Mouse (Mus musculus): ENCODE measurements around the gene Prickle2. TPM values are rescaled to one million over a fixed set of nuclear protein-coding genes. Genes with fewer than 3 reads are reported as not detected.
A peak's percentile ranks its signal among the peaks of the same experiment; 100 is the strongest.

Prickle2 gene
- polyA plus RNA-seq, 1 experiment from 2014 or later = 9.1 TPM

DNA sequence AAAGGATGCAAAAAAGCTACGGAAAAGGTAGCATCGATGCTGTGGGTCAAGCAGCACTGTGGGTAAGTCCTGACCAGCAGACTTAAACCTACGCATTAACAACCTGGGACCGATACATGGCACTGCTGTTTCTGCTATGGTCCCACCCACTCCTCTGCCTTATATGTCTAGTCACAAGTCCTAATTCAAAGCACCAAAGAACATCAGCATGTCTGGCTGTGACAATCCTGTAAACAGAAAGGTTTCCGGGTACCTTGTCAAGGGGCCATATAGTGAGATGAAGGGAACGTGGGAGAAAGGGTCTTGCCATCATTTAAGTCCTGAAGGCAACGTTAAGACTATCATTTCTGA is 290.6 kb downstream of the Prickle2 start:
- Histone ChIP-seq H3K4me3 (no peak overlapping the region), H3K36me3 (peaks cover 3% of the 10 kb centered on the region; the same call in 1 of the 2 replicates), H3K4me1 (peaks cover 19% of the 10 kb centered on the region), H3K27ac (replicated peaks) (peak overlapping the region; percentile 51), H3K4me2 (replicated peaks) (no peak overlapping the region), H3K9me3 (no peaks in the 10 kb centered on the region), H3K27me3 (no peaks in the 10 kb centered on the region), H3K9ac (replicated peaks) (no peak overlapping the region)
- ATAC-seq (replicated peaks) = no peak
- WGBS = 90% methylated on average over 7 of the region's 7 CpGs

DNA sequence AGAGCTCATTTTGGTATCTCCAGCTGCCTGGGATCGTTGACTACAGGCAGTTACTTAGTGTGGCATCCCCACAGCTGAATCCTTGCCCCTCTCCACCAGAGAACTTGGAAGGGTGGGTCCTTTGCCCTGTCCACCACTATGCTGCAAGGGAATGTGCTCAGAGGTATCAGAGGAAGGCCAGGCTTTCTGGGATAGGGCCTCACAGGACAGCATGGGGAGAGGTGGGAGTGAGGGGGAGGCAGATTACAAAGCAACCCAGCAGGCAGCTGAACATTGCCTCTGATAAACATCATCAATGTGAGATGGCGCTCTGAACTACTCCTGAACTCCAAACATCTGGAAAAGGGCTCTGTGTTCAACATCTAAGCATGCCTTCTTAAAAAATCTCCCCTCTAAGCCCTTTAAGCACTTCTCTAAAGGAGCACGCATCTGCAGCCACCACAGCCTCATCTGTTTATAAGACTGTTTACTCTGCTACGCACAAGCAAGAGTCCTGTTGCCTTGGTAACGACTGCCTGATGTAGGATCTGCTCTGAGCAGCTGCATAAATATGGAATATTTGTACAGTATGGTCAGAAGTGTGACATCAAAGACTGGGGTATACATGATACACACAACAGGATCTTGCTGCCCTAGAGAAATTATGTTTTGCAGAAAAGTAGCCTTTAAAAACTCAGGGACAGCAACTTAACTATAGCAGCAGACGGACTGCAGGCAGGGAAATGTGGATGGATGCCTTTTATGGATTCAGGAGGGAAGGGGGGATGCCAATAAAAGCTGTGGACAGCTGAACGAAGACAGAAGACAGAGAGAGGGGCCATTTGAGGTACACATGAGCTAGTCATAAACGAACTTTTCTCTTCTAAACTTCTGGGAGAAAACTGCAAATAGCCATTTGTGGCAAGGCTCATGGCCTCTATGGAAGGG is 291.2 kb downstream of the Prickle2 start:
- ATAC-seq (replicated peaks) = peak; percentile 93
- Histone ChIP-seq H3K4me1 (peaks cover 19% of the 10 kb centered on the region), H3K27me3 (no peaks in the 10 kb centered on the region), H3K36me3 (peaks cover 3% of the 10 kb centered on the region; the same call in 1 of the 2 replicates), H3K9me3 (no peaks in the 10 kb centered on the region), H3K27ac (replicated peaks) (peak overlapping the region; percentile 78), H3K4me3 (no peak overlapping the region), H3K4me2 (replicated peaks) (no peak overlapping the region), H3K9ac (replicated peaks) (no peak overlapping the region)
- 46% methylated on average over 8 of the region's 8 CpGs for WGBS

- WGBS = 61% methylated on average over 1 of the region's 1 CpGs
- no peak overlapping the region for H3K9ac ChIP-seq (replicated peaks)
- H3K9me3 ChIP-seq = no peaks in the 10 kb centered on the region
- H3K4me2 ChIP-seq (replicated peaks) = no peak overlapping the region
- peaks cover 3% of the 10 kb centered on the region; the same call in 1 of the 2 replicates for H3K36me3 ChIP-seq
- no peaks in the 10 kb centered on the region for H3K27me3 ChIP-seq
- peak overlapping the region; percentile 78 for H3K27ac ChIP-seq (replicated peaks)
- peaks cover 19% of the 10 kb centered on the region for H3K4me1 ChIP-seq
- no peak for ATAC-seq (replicated peaks)
- H3K4me3 ChIP-seq = no peak overlapping the region
Measured at GRCm38 (mm10) chr6:92413982-92414381, 292.0 kb downstream of the Prickle2 start.

GRCm38 (mm10) chr6:92409788-92410187 is 296.2 kb downstream of the Prickle2 start:
- ATAC-seq (replicated peaks) = no peak
- H3K27me3 ChIP-seq = no peaks in the 10 kb centered on the region
- H3K36me3 ChIP-seq = peaks cover 3% of the 10 kb centered on the region; the same call in 1 of the 2 replicates
- no peaks in the 10 kb centered on the region for H3K9me3 ChIP-seq
- H3K4me2 ChIP-seq (replicated peaks) = no peak overlapping the region
- no peak overlapping the region for H3K27ac ChIP-seq (replicated peaks)
- no peak overlapping the region for H3K4me3 ChIP-seq
- peaks cover 12% of the 10 kb centered on the region for H3K4me1 ChIP-seq
- no peak overlapping the region for H3K9ac ChIP-seq (replicated peaks)
- 87% methylated on average over 3 of the region's 3 CpGs for WGBS

DNA sequence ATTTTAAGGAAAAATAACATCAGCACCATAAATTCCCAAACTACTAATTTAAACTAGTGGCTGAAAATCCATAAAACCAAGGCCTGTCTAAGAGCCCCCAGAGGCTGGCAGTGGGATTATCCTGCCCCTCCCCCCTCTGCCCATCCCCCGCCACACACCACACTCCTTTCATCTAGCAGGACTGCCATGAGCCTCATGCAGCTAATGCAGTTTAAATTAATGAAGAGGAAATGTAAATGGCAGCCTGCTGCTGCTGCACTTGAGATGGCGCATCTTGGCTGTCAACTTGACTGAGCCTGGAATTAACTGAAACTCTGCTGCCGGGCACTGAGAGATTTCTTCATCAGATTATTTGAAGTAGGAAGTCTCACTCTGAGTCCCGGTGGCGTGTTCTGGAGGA is 298.7 kb downstream of the Prickle2 start:
- 0 out of 2 replicates have a peak overlapping the region, but pooled peaks have one; percentile 19 for H3K27ac ChIP-seq (replicated peaks)
- 0 out of 2 replicates have a peak, but pooled peaks have one; percentile 46 for ATAC-seq (replicated peaks)
- no peak overlapping the region for H3K9ac ChIP-seq (replicated peaks)
- H3K4me3 ChIP-seq = no peak overlapping the region
- H3K9me3 ChIP-seq = no peaks in the 10 kb centered on the region
- H3K36me3 ChIP-seq = peaks cover 3% of the 10 kb centered on the region; the same call in 1 of the 2 replicates
- no peaks in the 10 kb centered on the region for H3K4me1 ChIP-seq
- H3K4me2 ChIP-seq (replicated peaks) = no peak overlapping the region
- WGBS = 44% methylated on average over 5 of the region's 5 CpGs
- H3K27me3 ChIP-seq = no peaks in the 10 kb centered on the region

- no peak overlapping the region for H3K27ac ChIP-seq (replicated peaks)
- H3K9me3 ChIP-seq = no peaks in the 10 kb centered on the region
- peaks cover 1% of the 10 kb centered on the region; the same call in 1 of the 2 replicates for H3K36me3 ChIP-seq
- ATAC-seq (replicated peaks) = no peak
- no peak overlapping the region for H3K9ac ChIP-seq (replicated peaks)
- no peaks in the 10 kb centered on the region for H3K4me1 ChIP-seq
- no peaks in the 10 kb centered on the region for H3K27me3 ChIP-seq
- H3K4me3 ChIP-seq = no peak overlapping the region
- WGBS = 44% methylated on average over 8 of the region's 8 CpGs
- H3K4me2 ChIP-seq (replicated peaks) = no peak overlapping the region
Measured at GRCm38 (mm10) chr6:92405571-92405970, 300.4 kb downstream of the Prickle2 start.

DNA sequence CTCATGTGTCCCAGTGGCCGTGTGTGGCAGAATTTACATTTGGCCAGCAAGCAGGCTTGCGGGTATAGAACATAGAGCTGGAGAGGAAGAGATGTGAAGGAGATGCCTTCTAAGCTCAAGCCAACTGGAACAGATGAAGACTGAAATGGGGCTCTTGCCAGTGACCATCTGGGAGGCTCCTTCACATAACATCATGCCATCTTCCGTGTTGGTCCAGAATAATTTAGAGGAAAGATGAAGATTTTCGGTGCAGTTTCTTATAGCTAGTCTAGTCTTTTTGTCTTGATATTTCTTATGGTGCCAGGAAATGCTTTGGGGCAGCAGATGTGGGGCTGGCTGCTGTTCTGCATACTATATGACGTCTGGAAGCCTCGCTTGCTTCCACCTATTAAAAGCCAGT is 308.1 kb downstream of the Prickle2 start:
- no peak for ATAC-seq (replicated peaks)

DNA sequence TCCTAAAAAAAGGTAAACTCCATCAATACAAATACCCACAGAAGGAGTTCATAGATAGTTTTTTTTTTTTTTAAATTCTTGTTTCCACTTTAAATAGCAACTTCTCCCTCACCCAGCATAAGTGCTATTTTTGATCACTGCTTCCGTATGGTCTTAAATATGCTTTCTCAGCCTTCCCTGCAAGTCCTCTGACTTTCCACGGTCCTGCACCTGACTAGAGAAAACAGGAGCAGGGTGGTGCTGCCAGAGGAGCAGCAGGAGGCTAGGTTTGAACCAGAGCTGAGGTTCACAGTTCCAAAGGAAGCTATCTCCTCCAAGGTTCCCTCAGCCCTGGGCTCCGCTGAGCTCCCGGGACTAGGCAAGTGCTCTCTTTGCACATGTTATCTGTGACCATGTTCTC is 310.4 kb downstream of the Prickle2 start:
- Histone ChIP-seq H3K4me2 (replicated peaks) (no peak overlapping the region), H3K27ac (replicated peaks) (peak overlapping the region; percentile 16; the same call in 1 of the 2 replicates), H3K4me3 (no peak overlapping the region), H3K4me1 (peaks cover 16% of the 10 kb centered on the region; the same call in 1 of the 2 replicates), H3K36me3 (no peaks in the 10 kb centered on the region), H3K9ac (replicated peaks) (no peak overlapping the region), H3K9me3 (no peaks in the 10 kb centered on the region), H3K27me3 (no peaks in the 10 kb centered on the region)
- WGBS = 82% methylated on average over 4 of the region's 4 CpGs
- ATAC-seq (replicated peaks) = no peak

More for the DNA sequence above, 308.1 kb downstream of the Prickle2 start:
- 83% methylated on average over 6 of the region's 6 CpGs for WGBS
- peaks cover 16% of the 10 kb centered on the region; the same call in 1 of the 2 replicates for H3K4me1 ChIP-seq
- H3K27me3 ChIP-seq = no peaks in the 10 kb centered on the region
- H3K9me3 ChIP-seq = no peaks in the 10 kb centered on the region
- no peak overlapping the region for H3K9ac ChIP-seq (replicated peaks)
- H3K36me3 ChIP-seq = no peaks in the 10 kb centered on the region
- H3K27ac ChIP-seq (replicated peaks) = no peak overlapping the region
- H3K4me2 ChIP-seq (replicated peaks) = no peak overlapping the region
- no peak overlapping the region for H3K4me3 ChIP-seq

GRCm38 (mm10) chr6:92395143-92395542 is 310.8 kb downstream of the Prickle2 start:
- ATAC-seq (replicated peaks) = no peak
- Histone ChIP-seq H3K4me1 (peaks cover 16% of the 10 kb centered on the region; the same call in 1 of the 2 replicates), H3K27me3 (no peaks in the 10 kb centered on the region), H3K27ac (replicated peaks) (no peak overlapping the region; the same call in 1 of the 2 replicates), H3K9me3 (no peaks in the 10 kb centered on the region), H3K36me3 (no peaks in the 10 kb centered on the region), H3K9ac (replicated peaks) (no peak overlapping the region), H3K4me2 (replicated peaks) (no peak overlapping the region), H3K4me3 (no peak overlapping the region)
- 79% methylated on average over 1 of the region's 1 CpGs for WGBS

DNA sequence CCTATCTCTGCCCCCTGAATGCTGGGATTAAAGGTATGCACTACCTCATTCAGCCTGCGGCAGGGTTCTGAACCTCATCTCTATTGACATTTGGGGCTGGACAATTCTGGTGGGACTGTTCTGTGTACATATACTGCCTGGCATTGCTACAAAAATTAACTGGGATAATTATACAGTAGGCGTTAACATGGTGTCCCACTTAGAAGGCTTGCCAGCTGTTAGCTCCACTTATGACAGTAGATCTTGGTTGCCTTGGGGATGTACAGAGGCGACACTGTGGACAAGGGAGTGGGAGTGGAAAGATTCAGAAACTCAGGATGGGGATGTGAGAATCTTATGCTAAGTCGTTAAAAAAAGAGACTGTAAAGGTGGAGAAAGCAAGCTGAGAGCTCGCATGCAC is 311.3 kb downstream of the Prickle2 start:
- peak; percentile 53; the same call in 1 of the 2 replicates for ATAC-seq (replicated peaks)
- 59% methylated on average over 5 of the region's 5 CpGs for WGBS
- H3K27ac ChIP-seq (replicated peaks) = no peak overlapping the region
- no peak overlapping the region for H3K4me3 ChIP-seq
- no peaks in the 10 kb centered on the region for H3K36me3 ChIP-seq
- H3K4me1 ChIP-seq = peaks cover 16% of the 10 kb centered on the region; the same call in 1 of the 2 replicates
- H3K9ac ChIP-seq (replicated peaks) = no peak overlapping the region
- no peaks in the 10 kb centered on the region for H3K9me3 ChIP-seq
- no peaks in the 10 kb centered on the region for H3K27me3 ChIP-seq
- no peak overlapping the region for H3K4me2 ChIP-seq (replicated peaks)

DNA sequence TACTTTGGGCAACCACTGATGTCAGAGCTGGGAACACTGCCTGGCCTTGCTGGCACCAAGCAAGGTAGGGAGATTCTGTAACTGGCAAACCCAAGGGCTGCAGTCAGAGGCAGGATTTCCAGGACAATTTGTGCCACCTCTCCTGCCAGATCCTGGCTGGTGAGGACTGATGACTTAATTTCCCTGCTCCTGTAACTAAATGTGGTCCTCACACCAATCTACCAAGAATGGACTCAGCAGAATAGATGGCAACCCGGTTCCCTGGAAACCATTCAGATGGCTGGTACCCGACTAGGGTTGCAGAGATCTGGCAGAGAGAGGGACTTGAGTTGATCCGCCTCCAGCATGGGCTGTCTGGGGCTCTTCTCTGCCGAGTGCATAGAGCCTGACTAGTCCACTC is 315.6 kb downstream of the Prickle2 start:
- WGBS = 80% methylated on average over 4 of the region's 4 CpGs
- Histone ChIP-seq H3K27me3 (no peaks in the 10 kb centered on the region), H3K4me2 (replicated peaks) (no peak overlapping the region), H3K9me3 (no peaks in the 10 kb centered on the region), H3K36me3 (no peaks in the 10 kb centered on the region), H3K9ac (replicated peaks) (no peak overlapping the region), H3K4me3 (no peak overlapping the region), H3K27ac (replicated peaks) (no peak overlapping the region), H3K4me1 (peaks cover 9% of the 10 kb centered on the region; the same call in 1 of the 2 replicates)
- no peak for ATAC-seq (replicated peaks)

DNA sequence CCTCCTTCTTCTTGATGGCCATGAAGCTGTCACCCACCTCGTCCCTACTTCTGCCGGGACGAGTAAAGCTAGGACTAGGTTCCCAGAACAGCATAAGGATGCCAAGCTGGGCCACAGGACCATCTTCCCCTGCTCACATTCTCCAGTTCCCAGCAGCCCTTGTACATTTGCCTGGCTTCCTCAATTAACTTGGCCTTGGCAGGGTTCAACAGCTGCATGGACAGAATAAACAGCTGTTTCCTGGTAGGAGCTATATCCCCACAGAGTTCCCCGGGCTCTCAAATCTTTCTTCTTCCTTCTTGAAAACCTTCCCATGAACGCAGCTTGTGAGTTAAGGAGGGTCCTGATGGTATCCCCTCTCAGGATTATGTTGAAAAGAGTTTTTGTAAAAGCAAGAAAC is 317.3 kb downstream of the Prickle2 start:
- no peaks in the 10 kb centered on the region for H3K4me1 ChIP-seq
- H3K27me3 ChIP-seq = no peaks in the 10 kb centered on the region
- ATAC-seq (replicated peaks) = no peak
- H3K4me3 ChIP-seq = no peak overlapping the region
- H3K4me2 ChIP-seq (replicated peaks) = no peak overlapping the region
- no peak overlapping the region for H3K27ac ChIP-seq (replicated peaks)
- H3K9me3 ChIP-seq = no peaks in the 10 kb centered on the region
- H3K36me3 ChIP-seq = no peaks in the 10 kb centered on the region
- 87% methylated on average over 5 of the region's 5 CpGs for WGBS
- H3K9ac ChIP-seq (replicated peaks) = no peak overlapping the region

All from forebrain, embryonic 15.5 days (tissue).